In genomic region chr8:105546384-105547350, GRCm38 (mm10) we compare ENCODE assay signal across 13 mouse cellular contexts. TPM values are rescaled to one million over a fixed set of nuclear protein-coding genes. Genes with fewer than 3 reads are reported as not detected.
DNase-seq lines count a peak whose midpoint lies in the region; ATAC-seq and TF ChIP-seq lines count a peak whose summit lies in the region.
"Had no signal": no experiment of that assay in that cellular context is flagged by ENCODE, and none has a peak within 500 bp of the region (broad histone marks: within the 10 kb centered on the region; RNA-seq: fewer than 3 reads in every experiment).

No protein-coding gene starts in this region.

- 62% methylated on average over 6 of the region's 6 CpGs for WGBS in lung, postnatal 0 days
- WGBS in midbrain, embryonic 13.5 days, result 88% methylated on average over 6 of the region's 6 CpGs

- no peak overlapping the region for H3K4me3 ChIP-seq in lung, postnatal 0 days (ENCODE audit: low read depth, low read length)
- H3K4me3 ChIP-seq in midbrain, embryonic 13.5 days (replicated peaks), result no peak overlapping the region
- H3K4me3 ChIP-seq: midbrain, embryonic 10.5 days had no signal

- TF ChIP-seq CTCF in lung, postnatal 0 days (IDR thresholded peaks at IDR 0.05), result no peak

- H3K9ac ChIP-seq in lung, postnatal 0 days (replicated peaks; ENCODE audit: low read depth), result no peak overlapping the region
- no peak overlapping the region for H3K9ac ChIP-seq in midbrain, embryonic 13.5 days (replicated peaks)

- no peaks in the 10 kb centered on the region for H3K27me3 ChIP-seq in lung, postnatal 0 days (replicated peaks; ENCODE audit: insufficient read depth, low read length)
- H3K27me3 ChIP-seq in midbrain, embryonic 13.5 days, result no peaks in the 10 kb centered on the region

- H3K9me3 ChIP-seq in lung, postnatal 0 days (ENCODE audit: low read length), result no peaks in the 10 kb centered on the region
- H3K9me3 ChIP-seq in midbrain, embryonic 13.5 days, result no peaks in the 10 kb centered on the region
- H3K9me3 ChIP-seq: midbrain, embryonic 10.5 days had no signal

- TF ChIP-seq EP300 in lung, postnatal 0 days (IDR thresholded peaks at IDR 0.05), result peak; percentile 82

- peaks cover 18% of the 10 kb centered on the region for H3K4me1 ChIP-seq in lung, postnatal 0 days (ENCODE audit: insufficient read depth, low read depth, low read length)
- peaks cover 16% of the 10 kb centered on the region; the same call in 1 of the 2 replicates for H3K4me1 ChIP-seq in midbrain, embryonic 13.5 days (replicated peaks)
- H3K4me1 ChIP-seq: midbrain, embryonic 10.5 days had no signal

- DNase-seq in heart, adult 9 months (ENCODE audit: low spot score in 2 of 2), result peak; percentile 42 to 77
- no peak for DNase-seq in heart, postnatal 4 days
- DNase-seq in NIH3T3 (ENCODE audit: low read depth), result peak; percentile 64
- DNase-seq in brain, adult 2 months (ENCODE audit: low read depth, low spot score), result peak; percentile 40
- DNase-seq in lung, postnatal 0 days (ENCODE audit: low spot score), result peak; percentile 90
- DNase-seq in urinary bladder, adult 2 months (ENCODE audit: low spot score), result no peak
- DNase-seq: adrenal gland, postnatal 25 days; cerebellum, adult 11 months; kidney, postnatal 4 days had no signal

- ATAC-seq in lung, postnatal 0 days, result peak; percentile 93
- ATAC-seq in midbrain, embryonic 13.5 days, result no peak
- ATAC-seq: inflammation-experienced regulatory T-cells, adult 6 months had no signal

- no peaks in the 10 kb centered on the region for H3K36me3 ChIP-seq in lung, postnatal 0 days (ENCODE audit: insufficient read depth, low read length)
- H3K36me3 ChIP-seq in midbrain, embryonic 13.5 days, result peaks cover 18% of the 10 kb centered on the region

- H3K27ac ChIP-seq in lung, postnatal 0 days (ENCODE audit: low read length), result peak overlapping the region; percentile 60
- H3K27ac ChIP-seq in midbrain, embryonic 13.5 days, result no peak overlapping the region
- H3K27ac ChIP-seq: midbrain, embryonic 10.5 days had no signal

- no peak overlapping the region; the same call in 1 of the 2 replicates for H3K4me2 ChIP-seq in lung, postnatal 0 days (replicated peaks; ENCODE audit: low read depth, low read length)
- H3K4me2 ChIP-seq in midbrain, embryonic 13.5 days (replicated peaks), result no peak overlapping the region

RNA-seq across cellular contexts. Expression of gene Atp6v0d1, which starts 19.2 kb away (rescaled TPM):
- 10 to 100 TPM; 58.2 to 59.5 TPM for total RNA-seq in heart, postnatal 4 days (2021)
- 141 and 146 TPM in 2 replicates for polyA plus RNA-seq in lung, postnatal 0 days (2015; fragmentation: Nextera tagmentation; extraction: Ambion mirVana)
- polyA plus RNA-seq in urinary bladder, adult 2 months (2012; rRNA removed), result 144 and 148 TPM in 2 replicates
- polyA plus RNA-seq in midbrain, embryonic 13.5 days (2015; fragmentation: Nextera tagmentation; extraction: Ambion mirVana), result 177 and 182 TPM in 2 replicates

RNA-seq across cellular contexts. Expression of gene Hsd11b2, which starts 28.1 kb away (rescaled TPM):
- under 1 TPM; 0.43 to 0.52 TPM for total RNA-seq in heart, postnatal 4 days (2021)
- polyA plus RNA-seq in lung, postnatal 0 days (2015; fragmentation: Nextera tagmentation; extraction: Ambion mirVana), result 1.8 and 2.9 TPM in 2 replicates
- 0.49 and 0.52 TPM in 2 replicates for polyA plus RNA-seq in urinary bladder, adult 2 months (2012; rRNA removed)
- polyA plus RNA-seq in midbrain, embryonic 13.5 days (2015; fragmentation: Nextera tagmentation; extraction: Ambion mirVana), result 11.6 and 16.9 TPM in 2 replicates
- polyA plus RNA-seq: cortical plate, adult 2 months; inflammation-experienced regulatory T-cells, adult 6 months had no signal

RNA-seq across cellular contexts. Expression of gene Zdhhc1, which starts 50.0 kb away (rescaled TPM):
- total RNA-seq in heart, postnatal 4 days (2021), result 10 to 100 TPM; 14.6 to 15.9 TPM
- polyA plus RNA-seq in lung, postnatal 0 days (2015; fragmentation: Nextera tagmentation; extraction: Ambion mirVana), result 40.6 and 41.7 TPM in 2 replicates
- polyA plus RNA-seq in urinary bladder, adult 2 months (2012; rRNA removed), result 56.7 and 64.7 TPM in 2 replicates
- 26.2 and 31.3 TPM in 2 replicates for polyA plus RNA-seq in midbrain, embryonic 13.5 days (2015; fragmentation: Nextera tagmentation; extraction: Ambion mirVana)

RNA-seq across cellular contexts. Expression of gene Ripor1, which starts 58.4 kb away (rescaled TPM):
- total RNA-seq in heart, postnatal 4 days (2021), result 10 to 100 TPM; 51.1 to 51.5 TPM
- 25.5 and 28.5 TPM in 2 replicates for polyA plus RNA-seq in lung, postnatal 0 days (2015; fragmentation: Nextera tagmentation; extraction: Ambion mirVana)
- polyA plus RNA-seq in urinary bladder, adult 2 months (2012; rRNA removed), result 12.1 and 26.0 TPM in 2 replicates
- 22.6 and 25.9 TPM in 2 replicates for polyA plus RNA-seq in midbrain, embryonic 13.5 days (2015; fragmentation: Nextera tagmentation; extraction: Ambion mirVana)

Comparison
In these comparisons a context has a peak if more than half of its experiments do, and no peak if none do; other contexts are left out.
1. DNase-seq: peak in heart, adult 9 months (2 of 2), NIH3T3 (single experiment), brain, adult 2 months (single experiment) and lung, postnatal 0 days (single experiment); none in heart, postnatal 4 days (single experiment) and urinary bladder, adult 2 months (single experiment).